Mouse (Mus musculus): ENCODE measurements around the gene Ttc7.
A peak's percentile ranks its signal among the peaks of the same experiment; 100 is the strongest.

Ttc7 gene

GRCm38 (mm10) chr17:87314530-87314946 is 31.9 kb downstream of the Ttc7 start:
- DNase-seq (ENCODE audit: low spot score in 2 of 2) = no peak

GRCm38 (mm10) chr17:87315021-87315531 is 32.4 kb downstream of the Ttc7 start:
- DNase-seq (ENCODE audit: low spot score in 2 of 2) = peak; percentile 94 to 96

- no peak for DNase-seq (ENCODE audit: low spot score in 2 of 2)
These were observed 33.4 kb downstream of the Ttc7 start for GRCm38 (mm10) chr17:87315891-87316763.

GRCm38 (mm10) chr17:87317271-87317670 is 34.6 kb downstream of the Ttc7 start:
- DNase-seq (ENCODE audit: low spot score in 2 of 2) = no peak

- no peak for DNase-seq (ENCODE audit: low spot score in 2 of 2)
These were observed 35.3 kb downstream of the Ttc7 start for GRCm38 (mm10) chr17:87317947-87318346.

GRCm38 (mm10) chr17:87321673-87322072 is 39.0 kb downstream of the Ttc7 start:
- DNase-seq (ENCODE audit: low spot score in 2 of 2) = no peak

GRCm38 (mm10) chr17:87323215-87323614 is 40.5 kb downstream of the Ttc7 start:
- DNase-seq (ENCODE audit: low spot score in 2 of 2) = no peak

GRCm38 (mm10) chr17:87325501-87325900 is 42.8 kb downstream of the Ttc7 start:
- no peak for DNase-seq (ENCODE audit: low spot score in 2 of 2)

GRCm38 (mm10) chr17:87326987-87327386 is 44.3 kb downstream of the Ttc7 start:
- no peak for DNase-seq (ENCODE audit: low spot score in 2 of 2)

GRCm38 (mm10) chr17:87327645-87328044 is 45.0 kb downstream of the Ttc7 start:
- no peak for DNase-seq (ENCODE audit: low spot score in 2 of 2)

GRCm38 (mm10) chr17:87328177-87328768 is 45.6 kb downstream of the Ttc7 start:
- DNase-seq (ENCODE audit: low spot score in 2 of 2) = no peak

- DNase-seq (ENCODE audit: low spot score in 2 of 2) = no peak
These were observed 46.5 kb downstream of the Ttc7 start for GRCm38 (mm10) chr17:87329144-87329700.

- DNase-seq (ENCODE audit: low spot score in 2 of 2) = peak in 1 of 2 experiments; percentile 49
These were observed 47.7 kb downstream of the Ttc7 start for GRCm38 (mm10) chr17:87330250-87330920.

- DNase-seq (ENCODE audit: low spot score in 2 of 2) = peak in 1 of 2 experiments; percentile 28
These were observed 48.2 kb downstream of the Ttc7 start for GRCm38 (mm10) chr17:87330921-87331291.

- no peak for DNase-seq (ENCODE audit: low spot score in 2 of 2)
These were observed 48.9 kb downstream of the Ttc7 start for GRCm38 (mm10) chr17:87331336-87332141.

- DNase-seq (ENCODE audit: low spot score in 2 of 2) = no peak
These were observed 49.6 kb downstream of the Ttc7 start for GRCm38 (mm10) chr17:87332142-87332815.

GRCm38 (mm10) chr17:87332887-87333286 is 50.2 kb downstream of the Ttc7 start:
- no peak for DNase-seq (ENCODE audit: low spot score in 2 of 2)

- no peak for DNase-seq (ENCODE audit: low spot score in 2 of 2)
These were observed 51.5 kb downstream of the Ttc7 start for GRCm38 (mm10) chr17:87334162-87334561.

GRCm38 (mm10) chr17:87335152-87335551 is 52.5 kb downstream of the Ttc7 start:
- no peak for DNase-seq (ENCODE audit: low spot score in 2 of 2)

- DNase-seq (ENCODE audit: low spot score in 2 of 2) = no peak
These were observed 53.0 kb downstream of the Ttc7 start for GRCm38 (mm10) chr17:87335727-87336126.

- DNase-seq (ENCODE audit: low spot score in 2 of 2) = no peak
These were observed 54.2 kb downstream of the Ttc7 start for GRCm38 (mm10) chr17:87336910-87337309.

Measured in cerebellum, postnatal 4 days (tissue).